Mouse (Mus musculus): Measurements from ENCODE around the gene Scaf11. TPM values are rescaled to one million over a fixed set of nuclear protein-coding genes. Genes with fewer than 3 reads are reported as not detected.
A peak's percentile ranks its signal among the peaks of the same experiment; 100 is the strongest.

The Scaf11 gene
- polyA plus RNA-seq, 1 experiment from 2014 or later = 112 TPM

- Histone ChIP-seq H3K4me1 (ENCODE audit: insufficient read depth) (no peaks in the 10 kb centered on the region), H3K4me2 (no peak overlapping the region), H3K4me3 (ENCODE audit: low read depth, low read length) (no peak overlapping the region), H3K9me3 (ENCODE audit: low read depth, low read length) (no peaks in the 10 kb centered on the region), H3K27ac (ENCODE audit: low read depth) (no peak overlapping the region), H3K9ac (no peak overlapping the region), H3K36me3 (ENCODE audit: insufficient read depth) (peaks cover 51% of the 10 kb centered on the region), H3K27me3 (ENCODE audit: insufficient read depth, low read length) (no peaks in the 10 kb centered on the region)
- TF ChIP-seq CTCF (IDR thresholded peaks at IDR 0.05; ENCODE audit: low read depth) = no peak
- DNase-seq (no peak), ATAC-seq (ENCODE audit: insufficient read depth) (no peak)
- WGBS = 85% methylated on average over 4 of the region's 4 CpGs
Observed at GRCm38 (mm10) chr15:96406253-96406652, 54.4 kb downstream of the Scaf11 start.

GRCm38 (mm10) chr15:96405548-96405947 is 55.1 kb downstream of the Scaf11 start:
- H3K4me1 ChIP-seq (ENCODE audit: insufficient read depth) = no peaks in the 10 kb centered on the region
- no peak overlapping the region for H3K4me2 ChIP-seq
- peaks cover 54% of the 10 kb centered on the region for H3K36me3 ChIP-seq (ENCODE audit: insufficient read depth)
- H3K27me3 ChIP-seq (ENCODE audit: insufficient read depth, low read length) = no peaks in the 10 kb centered on the region
- DNase-seq = no peak
- TF ChIP-seq CTCF (IDR thresholded peaks at IDR 0.05; ENCODE audit: low read depth) = no peak
- H3K9ac ChIP-seq = no peak overlapping the region
- H3K27ac ChIP-seq (ENCODE audit: low read depth) = no peak overlapping the region
- ATAC-seq (ENCODE audit: insufficient read depth) = no peak
- WGBS = 85% methylated on average over 5 of the region's 5 CpGs
- no peak overlapping the region for H3K4me3 ChIP-seq (ENCODE audit: low read depth, low read length)
- no peaks in the 10 kb centered on the region for H3K9me3 ChIP-seq (ENCODE audit: low read depth, low read length)

DNA sequence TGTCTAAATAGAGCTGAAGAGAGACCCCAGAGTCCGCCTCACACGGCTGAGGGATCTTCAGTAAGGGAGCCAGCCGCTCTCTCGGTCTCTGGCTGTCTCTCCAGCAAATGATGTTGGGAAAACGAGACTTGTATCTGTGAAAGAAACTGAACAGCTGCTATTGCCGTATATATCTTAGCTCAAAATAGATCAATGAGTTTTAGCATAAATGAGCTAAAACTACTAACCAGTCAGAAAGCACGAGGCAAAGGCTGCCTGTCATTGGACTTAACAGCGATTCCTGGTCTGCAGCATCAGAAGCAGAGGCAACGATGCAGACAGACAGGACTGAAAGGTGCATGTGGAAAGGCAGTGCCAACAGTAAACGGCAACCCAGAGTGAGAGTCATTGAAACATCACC is 62.3 kb downstream of the Scaf11 start:
- Histone ChIP-seq H3K36me3 (ENCODE audit: insufficient read depth) (peaks cover 82% of the 10 kb centered on the region), H3K4me1 (ENCODE audit: insufficient read depth) (no peaks in the 10 kb centered on the region), H3K4me3 (ENCODE audit: low read depth, low read length) (no peak overlapping the region), H3K27me3 (ENCODE audit: insufficient read depth, low read length) (no peaks in the 10 kb centered on the region), H3K4me2 (no peak overlapping the region), H3K9me3 (ENCODE audit: low read depth, low read length) (no peaks in the 10 kb centered on the region), H3K27ac (ENCODE audit: low read depth) (no peak overlapping the region), H3K9ac (no peak overlapping the region)
- ATAC-seq (ENCODE audit: insufficient read depth) (no peak), DNase-seq (no peak)
- no peak for TF ChIP-seq CTCF (IDR thresholded peaks at IDR 0.05; ENCODE audit: low read depth)
- 74% methylated on average over 10 of the region's 10 CpGs for WGBS

DNA sequence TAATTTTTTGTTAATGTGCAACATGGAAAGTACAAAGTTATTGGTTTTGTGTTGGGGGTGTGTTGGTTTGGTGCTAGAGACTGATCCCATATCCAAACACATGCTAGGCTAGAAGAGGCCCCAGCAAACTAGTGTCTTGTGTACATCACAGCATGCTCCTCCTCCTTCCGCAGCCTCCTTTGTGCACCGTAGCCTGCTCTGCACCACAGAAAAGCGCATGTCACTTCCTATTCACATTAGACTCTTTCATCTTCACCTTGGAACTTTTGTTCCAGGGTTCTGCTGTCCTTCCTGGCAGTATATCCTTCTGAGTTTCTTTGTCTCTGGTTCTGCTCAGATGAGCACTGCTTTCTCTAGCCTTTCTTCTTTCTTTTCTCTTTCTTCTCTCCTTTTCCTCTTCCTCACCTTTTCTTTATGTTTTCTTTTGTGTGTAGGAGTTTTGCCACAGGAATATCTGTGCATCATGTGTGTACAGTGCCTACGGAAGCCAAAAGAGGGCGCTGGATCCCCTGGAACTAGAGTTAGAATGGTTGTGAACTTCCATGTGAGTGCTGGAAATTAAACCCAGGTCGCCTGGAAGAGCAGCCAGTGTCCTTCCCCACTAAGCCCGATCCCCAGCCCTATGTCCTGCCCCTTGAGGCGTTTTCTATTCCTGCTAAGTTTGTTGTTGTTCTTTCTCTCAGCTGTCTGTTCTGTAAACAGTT is 63.9 kb downstream of the Scaf11 start:
- H3K27ac ChIP-seq (ENCODE audit: low read depth) = no peak overlapping the region
- ATAC-seq (ENCODE audit: insufficient read depth) = no peak
- 82% methylated on average over 8 of the region's 8 CpGs for WGBS
- no peak overlapping the region for H3K4me2 ChIP-seq
- peaks cover 80% of the 10 kb centered on the region for H3K36me3 ChIP-seq (ENCODE audit: insufficient read depth)
- no peak overlapping the region for H3K9ac ChIP-seq
- no peak for TF ChIP-seq CTCF (IDR thresholded peaks at IDR 0.05; ENCODE audit: low read depth)
- H3K27me3 ChIP-seq (ENCODE audit: insufficient read depth, low read length) = no peaks in the 10 kb centered on the region
- H3K4me3 ChIP-seq (ENCODE audit: low read depth, low read length) = no peak overlapping the region
- DNase-seq = no peak
- no peaks in the 10 kb centered on the region for H3K9me3 ChIP-seq (ENCODE audit: low read depth, low read length)
- no peaks in the 10 kb centered on the region for H3K4me1 ChIP-seq (ENCODE audit: insufficient read depth)

- TF ChIP-seq CTCF (IDR thresholded peaks at IDR 0.05; ENCODE audit: low read depth) = no peak
- H3K9ac ChIP-seq = no peak overlapping the region
- no peak overlapping the region for H3K27ac ChIP-seq (ENCODE audit: low read depth)
- H3K4me3 ChIP-seq (ENCODE audit: low read depth, low read length) = no peak overlapping the region
- no peaks in the 10 kb centered on the region for H3K4me1 ChIP-seq (ENCODE audit: insufficient read depth)
- ATAC-seq (ENCODE audit: insufficient read depth) = no peak
- no peak for DNase-seq
- no peaks in the 10 kb centered on the region for H3K9me3 ChIP-seq (ENCODE audit: low read depth, low read length)
- peaks cover 80% of the 10 kb centered on the region for H3K36me3 ChIP-seq (ENCODE audit: insufficient read depth)
- 97% methylated on average over 6 of the region's 6 CpGs for WGBS
- no peaks in the 10 kb centered on the region for H3K27me3 ChIP-seq (ENCODE audit: insufficient read depth, low read length)
- no peak overlapping the region for H3K4me2 ChIP-seq
Observed at GRCm38 (mm10) chr15:96395071-96395470, 65.6 kb downstream of the Scaf11 start.

DNA sequence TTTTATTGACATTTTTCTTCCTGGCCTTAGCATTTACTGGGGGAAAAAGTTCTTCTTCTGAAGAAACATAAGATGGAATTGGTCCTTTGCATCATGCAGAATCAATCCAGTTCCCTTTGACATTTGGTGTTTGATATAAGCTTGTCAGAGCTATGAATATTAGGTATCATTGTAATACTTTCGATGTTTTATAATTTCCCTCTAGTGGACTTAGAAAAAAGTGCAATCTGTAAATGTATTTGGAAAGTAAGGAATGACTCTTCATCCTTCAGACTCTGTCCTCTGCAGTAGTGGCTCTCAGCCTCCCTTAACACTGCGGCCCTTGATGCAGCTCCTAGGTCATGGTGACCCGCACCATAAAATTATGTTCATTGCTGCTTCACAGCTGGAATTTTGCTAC is 67.8 kb downstream of the Scaf11 start:
- H3K9ac ChIP-seq = no peak overlapping the region
- no peaks in the 10 kb centered on the region for H3K4me1 ChIP-seq (ENCODE audit: insufficient read depth)
- H3K27ac ChIP-seq (ENCODE audit: low read depth) = no peak overlapping the region
- H3K4me2 ChIP-seq = no peak overlapping the region
- peak; percentile 12; the same call in 1 of the 2 replicates for TF ChIP-seq CTCF (IDR thresholded peaks at IDR 0.05; ENCODE audit: low read depth)
- H3K4me3 ChIP-seq (ENCODE audit: low read depth, low read length) = no peak overlapping the region
- DNase-seq (peak; percentile 29), ATAC-seq (ENCODE audit: insufficient read depth) (no peak)
- H3K36me3 ChIP-seq (ENCODE audit: insufficient read depth) = peaks cover 69% of the 10 kb centered on the region
- 87% methylated on average over 3 of the region's 3 CpGs for WGBS
- no peaks in the 10 kb centered on the region for H3K9me3 ChIP-seq (ENCODE audit: low read depth, low read length)
- no peaks in the 10 kb centered on the region for H3K27me3 ChIP-seq (ENCODE audit: insufficient read depth, low read length)

DNA sequence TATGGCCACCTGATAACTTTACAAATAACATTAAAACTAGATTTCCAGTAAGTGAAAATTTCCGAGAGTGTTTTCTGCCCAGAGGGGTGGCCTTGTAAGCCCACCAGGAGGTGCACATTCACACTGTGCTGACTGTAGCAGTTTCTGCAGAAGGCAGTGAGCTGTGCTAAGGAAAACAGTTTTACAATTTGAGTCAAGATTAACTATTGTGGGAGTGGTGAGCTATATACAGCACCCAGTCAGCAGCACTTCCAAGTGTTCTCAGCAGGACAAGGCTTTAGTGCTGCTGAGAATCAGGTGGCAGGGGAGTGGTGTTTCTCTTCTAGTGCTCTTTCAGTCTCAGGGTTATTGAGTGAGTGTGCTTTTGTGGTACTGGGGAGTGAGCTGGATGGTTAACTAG is 72.1 kb downstream of the Scaf11 start:
- Histone ChIP-seq H3K4me2 (no peak overlapping the region), H3K36me3 (ENCODE audit: insufficient read depth) (peaks cover 53% of the 10 kb centered on the region), H3K9me3 (ENCODE audit: low read depth, low read length) (no peaks in the 10 kb centered on the region), H3K4me1 (ENCODE audit: insufficient read depth) (no peaks in the 10 kb centered on the region), H3K4me3 (ENCODE audit: low read depth, low read length) (no peak overlapping the region), H3K27me3 (ENCODE audit: insufficient read depth, low read length) (no peaks in the 10 kb centered on the region), H3K27ac (ENCODE audit: low read depth) (no peak overlapping the region), H3K9ac (no peak overlapping the region)
- DNase-seq (no peak), ATAC-seq (ENCODE audit: insufficient read depth) (no peak)
- WGBS = 89% methylated on average over 1 of the region's 1 CpGs
- no peak for TF ChIP-seq CTCF (IDR thresholded peaks at IDR 0.05; ENCODE audit: low read depth)
